Mouse (Mus musculus) forebrain, embryonic 14.5 days (tissue): ENCODE results near the gene Mrgprd. TPM values are rescaled to one million over a fixed set of nuclear protein-coding genes. Genes with fewer than 3 reads are reported as not detected.

Experiments
- ATAC-seq: fragments of 200-750 bp; cut with Nextera tagmentation; 2 replicates; pipeline ENCODE4 v1.8.0; 2017; ENCODE audit warnings: mild to moderate bottlenecking, moderate library complexity
- DNase-seq: peaks from one replicate; pipeline ENCODE4 v3.0.0-alpha.2; 2015; ENCODE audit warnings: low spot score
- H3K27ac ChIP-seq: fragments of 300-500 bp; sonication (generic); 2 replicates; pipeline ENCODE4 v1.5.1; 2014; ENCODE audit warnings: low read depth, mild to moderate bottlenecking, control low read depth, low read length, moderate library complexity
- H3K27me3 ChIP-seq: fragments of 300-500 bp; sonication (generic); replicated peaks from 2 replicates; pipeline ENCODE4 v1.6.1; 2014; ENCODE audit warnings: low read length, control low read depth, mixed read lengths; ENCODE audit not compliant: control insufficient read depth, insufficient read depth
- H3K36me3 ChIP-seq: fragments of 300-500 bp; sonication (generic); 2 replicates; pipeline ENCODE4 v1.6.1; 2014; ENCODE audit warnings: low read length, control low read depth; ENCODE audit not compliant: control insufficient read depth, insufficient read depth
- H3K4me1 ChIP-seq: fragments of 300-500 bp; sonication (generic); 2 replicates; pipeline ENCODE4 v1.6.1; 2014; ENCODE audit warnings: antibody characterized with exemption, low read length, control low read depth; ENCODE audit not compliant: control insufficient read depth, insufficient read depth
- H3K4me2 ChIP-seq: fragments of 300-500 bp; sonication (generic); 2 replicates; pipeline ENCODE4 v1.6.1; 2014; ENCODE audit warnings: mild to moderate bottlenecking, control low read depth, low read length
- H3K4me3 ChIP-seq: fragments of 300-500 bp; sonication (generic); 2 replicates; pipeline ENCODE4 v1.5.1; 2014; ENCODE audit warnings: low read depth, low read length, control low read depth
- H3K9ac ChIP-seq: fragments of 300-500 bp; sonication (generic); 2 replicates; pipeline ENCODE4 v1.6.1; 2014; ENCODE audit warnings: mild to moderate bottlenecking, low read length, control low read depth, moderate library complexity
- H3K9me3 ChIP-seq: fragments of 300-500 bp; sonication (generic); replicated peaks from 2 replicates; pipeline ENCODE4 v1.6.1; 2016; ENCODE audit warnings: low read length, control low read depth, mixed read lengths; ENCODE audit not compliant: control insufficient read depth
- WGBS: fragments of 180-500 bp; shearing (Covaris S2); extraction: QIAGEN DNeasy Blood & Tissue Kit; methylation state at CpG from one replicate; pipeline ENCODE4 v1.1.7; 2014; 5-methylcytosine and 5-hydroxymethylcytosine counted together
- polyA plus RNA-seq: library from polyadenylated mRNA; unstranded; fragments of >200 nt; fragmentation: Nextera tagmentation; extraction: Ambion mirVana; gene quantifications from 2 replicates; pipeline ENCODE4 v1.2.1, GENCODE M21; 2014

Gene Mrgprd
- not detected in 2 replicates for polyA plus RNA-seq

- H3K4me1 ChIP-seq: no peaks in the 10 kb centered on the region
- H3K9ac ChIP-seq: no peak within 1 kb of the TSS
- ATAC-seq: no peak
- no peak for DNase-seq
- no peak within 1 kb of the TSS for H3K4me3 ChIP-seq
- no peaks in the 10 kb centered on the region for H3K27me3 ChIP-seq
- H3K27ac ChIP-seq: no peak within 1 kb of the TSS
- 90% methylated on average over 6 of the region's 6 CpGs for WGBS
- no peaks in the 10 kb centered on the region for H3K36me3 ChIP-seq
- H3K4me2 ChIP-seq: no peak within 1 kb of the TSS
- H3K9me3 ChIP-seq: no peaks in the 10 kb centered on the region
Observed at GRCm38 (mm10) chr7:145314785-145315411, at the start of gene Mrgprd. TSS of gene Mrgprd (plus strand) at chr7:145314835.

- no peak for ATAC-seq
- 92% methylated on average over 2 of the region's 2 CpGs for WGBS
- no peaks in the 10 kb centered on the region for H3K27me3 ChIP-seq
- H3K36me3 ChIP-seq: 0 out of 2 replicates have a peak, but pooled peaks cover 11% of the 10 kb centered on the region
- H3K27ac ChIP-seq: no peak overlapping the region
- DNase-seq: no peak
- H3K4me3 ChIP-seq: no peak overlapping the region
- H3K4me1 ChIP-seq: no peaks in the 10 kb centered on the region
- no peaks in the 10 kb centered on the region for H3K9me3 ChIP-seq
- H3K4me2 ChIP-seq: no peak overlapping the region
- H3K9ac ChIP-seq: no peak overlapping the region
Observed at GRCm38 (mm10) chr7:145266011-145266410, 48.6 kb upstream of the Mrgprd start.

- Histone ChIP-seq H3K36me3 (0 out of 2 replicates have a peak, but pooled peaks cover 11% of the 10 kb centered on the region), H3K27me3 (no peaks in the 10 kb centered on the region), H3K9me3 (no peaks in the 10 kb centered on the region), H3K4me1 (no peaks in the 10 kb centered on the region), H3K4me2 (no peak overlapping the region), H3K4me3 (no peak overlapping the region), H3K9ac (no peak overlapping the region), H3K27ac (no peak overlapping the region)
- ATAC-seq (no peak), DNase-seq (no peak)
- 91% methylated on average over 7 of the region's 7 CpGs for WGBS
Observed at GRCm38 (mm10) chr7:145268890-145269289, 45.7 kb upstream of the Mrgprd start.

- Histone ChIP-seq H3K36me3 (0 out of 2 replicates have a peak, but pooled peaks cover 13% of the 10 kb centered on the region), H3K4me3 (no peak overlapping the region), H3K27me3 (no peaks in the 10 kb centered on the region), H3K27ac (no peak overlapping the region), H3K9ac (no peak overlapping the region), H3K4me1 (no peaks in the 10 kb centered on the region), H3K9me3 (no peaks in the 10 kb centered on the region), H3K4me2 (no peak overlapping the region)
- WGBS: 98% methylated on average over 5 of the region's 5 CpGs
- ATAC-seq (no peak), DNase-seq (no peak)
Observed at GRCm38 (mm10) chr7:145270955-145271354, 43.7 kb upstream of the Mrgprd start.

GRCm38 (mm10) chr7:145275488-145275887, 39.1 kb upstream of the Mrgprd start:
- WGBS: 89% methylated on average over 3 of the region's 3 CpGs
- Histone ChIP-seq H3K4me2 (no peak overlapping the region), H3K9me3 (no peaks in the 10 kb centered on the region), H3K27me3 (no peaks in the 10 kb centered on the region), H3K36me3 (peaks cover 20% of the 10 kb centered on the region), H3K27ac (no peak overlapping the region), H3K4me3 (no peak overlapping the region), H3K9ac (no peak overlapping the region), H3K4me1 (no peaks in the 10 kb centered on the region)
- ATAC-seq (no peak), DNase-seq (no peak)

- ATAC-seq (no peak), DNase-seq (no peak)
- WGBS: 88% methylated on average over 4 of the region's 4 CpGs
- Histone ChIP-seq H3K27ac (no peak overlapping the region), H3K9me3 (no peaks in the 10 kb centered on the region), H3K4me1 (0 out of 2 replicates have a peak, but pooled peaks cover 5% of the 10 kb centered on the region), H3K36me3 (peaks cover 18% of the 10 kb centered on the region), H3K27me3 (no peaks in the 10 kb centered on the region), H3K9ac (no peak overlapping the region), H3K4me3 (no peak overlapping the region), H3K4me2 (no peak overlapping the region)
Observed at GRCm38 (mm10) chr7:145281396-145281795, 33.2 kb upstream of the Mrgprd start.

GRCm38 (mm10) chr7:145283041-145283440, 31.6 kb upstream of the Mrgprd start:
- 69% methylated on average over 4 of the region's 4 CpGs for WGBS
- H3K9ac ChIP-seq: peak overlapping the region; percentile 65
- no peaks in the 10 kb centered on the region for H3K27me3 ChIP-seq
- H3K36me3 ChIP-seq: peaks cover 18% of the 10 kb centered on the region
- ATAC-seq (no peak), DNase-seq (no peak)
- H3K4me3 ChIP-seq: peak overlapping the region; percentile 43
- 0 out of 2 replicates have a peak, but pooled peaks cover 5% of the 10 kb centered on the region for H3K4me1 ChIP-seq
- peak overlapping the region; percentile 70 for H3K4me2 ChIP-seq
- no peak overlapping the region for H3K27ac ChIP-seq
- H3K9me3 ChIP-seq: no peaks in the 10 kb centered on the region

GRCm38 (mm10) chr7:145283487-145284187, 31.0 kb upstream of the Mrgprd start, which contains the start of gene Tpcn2:
TSS of gene Tpcn2 (minus strand) at chr7:145284011.
- WGBS: 3% methylated on average over 18 of the region's 18 CpGs
- H3K4me3 ChIP-seq: peak within 1 kb of the TSS; percentile 43
- ATAC-seq (peak; percentile 97), DNase-seq (peak; percentile 96)
- peak within 1 kb of the TSS; percentile 70 for H3K4me2 ChIP-seq
- peaks cover 13% of the 10 kb centered on the region for H3K36me3 ChIP-seq
- H3K9me3 ChIP-seq: no peaks in the 10 kb centered on the region
- H3K27me3 ChIP-seq: no peaks in the 10 kb centered on the region
- peak within 1 kb of the TSS; percentile 65 for H3K9ac ChIP-seq
- no peak within 1 kb of the TSS for H3K27ac ChIP-seq
- H3K4me1 ChIP-seq: 0 out of 2 replicates have a peak, but pooled peaks cover 5% of the 10 kb centered on the region

- H3K4me2 ChIP-seq: peak overlapping the region; percentile 70; the same call in 1 of the 2 replicates
- no peak overlapping the region for H3K4me3 ChIP-seq
- H3K27ac ChIP-seq: no peak overlapping the region
- H3K27me3 ChIP-seq: no peaks in the 10 kb centered on the region
- no peak overlapping the region for H3K9ac ChIP-seq
- 0 out of 2 replicates have a peak, but pooled peaks cover 5% of the 10 kb centered on the region for H3K4me1 ChIP-seq
- no peak for DNase-seq
- ATAC-seq: no peak; the same call in 1 of the 2 replicates
- H3K36me3 ChIP-seq: peaks cover 7% of the 10 kb centered on the region; the same call in 1 of the 2 replicates
- no peaks in the 10 kb centered on the region for H3K9me3 ChIP-seq
- 61% methylated on average over 3 of the region's 3 CpGs for WGBS
Observed at GRCm38 (mm10) chr7:145284293-145284692, 30.3 kb upstream of the Mrgprd start.
